Mouse (Mus musculus): ENCODE measurements at regions not wholly inside any gene's neighbourhood (a gene's known extent, or its start where the extent isn't known, plus 50 kb on each side); places are given as distances from the start of the nearest gene placed in this dataset.
"Not testable (repeated sequence)": the region's sequence is repeated elsewhere in the genome, so short reads cannot be mapped to it uniquely, and the experiment has no call there.

DNA sequence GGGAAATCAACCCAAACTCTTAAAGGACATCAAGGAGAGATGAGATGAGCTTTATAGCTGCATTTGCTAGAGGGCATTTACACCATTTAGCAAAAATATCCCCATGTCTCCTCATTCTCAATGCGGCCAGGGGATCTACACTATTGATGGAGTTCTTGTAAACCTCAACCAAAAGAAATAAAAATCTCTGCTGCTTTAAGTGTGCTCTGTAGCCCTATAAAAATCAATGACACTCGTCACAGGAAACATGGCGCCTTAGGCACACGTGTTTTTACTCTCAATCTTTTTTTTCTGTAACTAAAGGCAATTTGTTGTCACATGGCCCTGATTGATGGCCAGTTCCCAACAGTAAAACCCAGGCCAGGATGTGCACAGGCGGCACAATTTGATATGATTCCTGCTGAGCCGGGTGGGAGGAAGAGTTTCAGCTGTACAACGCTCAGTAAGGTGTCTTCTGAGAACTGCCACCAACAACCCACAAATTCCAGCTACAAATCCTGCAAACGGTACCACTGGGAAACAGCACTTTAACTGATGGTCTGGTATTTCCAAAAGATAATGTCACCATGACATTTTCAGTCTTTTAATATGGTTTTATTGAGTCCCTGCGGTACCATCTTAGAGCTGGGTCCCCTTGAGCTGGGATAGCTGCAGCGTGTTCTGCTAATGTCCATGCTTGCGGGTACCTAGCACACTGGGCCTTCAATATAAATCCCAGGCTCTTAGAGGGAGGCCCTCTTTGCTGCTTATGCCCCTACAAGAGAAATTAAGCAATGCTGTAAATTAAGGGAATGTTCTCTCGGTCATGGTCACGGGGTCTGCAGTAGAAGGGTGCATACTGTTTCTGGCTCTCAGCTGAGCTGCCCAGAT is 78.8 kb downstream of the Tpbg start:
- intact Hi-C loops (cut with DNase I) = no loop called here
- DNase-seq (ENCODE audit: low spot score) = no peak

DNA sequence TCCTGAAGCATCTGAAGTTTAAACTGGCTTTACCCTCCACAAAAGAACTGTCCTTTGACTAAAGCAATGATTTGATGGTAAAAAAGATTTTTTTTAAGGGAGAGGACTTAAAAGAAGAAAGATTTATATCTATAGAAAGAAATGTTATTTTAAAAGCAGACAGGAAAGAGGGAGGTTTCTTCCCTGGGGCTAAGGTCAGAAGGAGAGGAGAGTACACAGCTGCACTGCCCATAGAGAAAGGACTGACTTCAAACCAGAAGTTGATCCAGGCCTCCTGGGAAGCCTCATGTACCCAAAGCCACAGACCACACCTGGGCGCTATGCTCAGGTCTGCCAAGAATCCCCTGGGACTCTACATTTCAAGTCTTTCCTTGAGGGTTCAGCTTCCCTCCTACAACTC is 83.1 kb downstream of the Tpbg start:
- DNase-seq (ENCODE audit: low spot score) = no peak
- intact Hi-C loops (cut with DNase I) = no loop called here

DNA sequence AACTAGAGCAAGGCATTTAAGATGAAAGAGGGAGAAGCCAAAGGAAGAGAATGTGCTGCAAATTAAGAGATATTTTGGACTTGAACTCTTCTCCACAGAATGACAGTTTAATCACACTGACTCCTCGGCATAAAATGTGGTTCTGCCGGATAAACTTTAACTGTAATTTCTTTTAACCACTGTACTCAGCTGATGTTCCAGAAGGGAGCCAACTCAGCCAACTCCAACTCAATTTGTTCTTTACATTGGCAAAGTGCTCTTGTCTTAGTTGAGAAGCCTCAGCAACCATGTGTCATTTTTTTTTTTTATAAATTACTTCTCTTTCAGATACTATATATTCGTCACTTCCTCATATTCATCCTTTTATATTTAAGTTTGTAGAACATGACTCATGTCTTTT is 90.0 kb downstream of the Tpbg start:
- intact Hi-C loops (cut with DNase I) = no loop called here
- DNase-seq (ENCODE audit: low spot score) = no peak

DNA sequence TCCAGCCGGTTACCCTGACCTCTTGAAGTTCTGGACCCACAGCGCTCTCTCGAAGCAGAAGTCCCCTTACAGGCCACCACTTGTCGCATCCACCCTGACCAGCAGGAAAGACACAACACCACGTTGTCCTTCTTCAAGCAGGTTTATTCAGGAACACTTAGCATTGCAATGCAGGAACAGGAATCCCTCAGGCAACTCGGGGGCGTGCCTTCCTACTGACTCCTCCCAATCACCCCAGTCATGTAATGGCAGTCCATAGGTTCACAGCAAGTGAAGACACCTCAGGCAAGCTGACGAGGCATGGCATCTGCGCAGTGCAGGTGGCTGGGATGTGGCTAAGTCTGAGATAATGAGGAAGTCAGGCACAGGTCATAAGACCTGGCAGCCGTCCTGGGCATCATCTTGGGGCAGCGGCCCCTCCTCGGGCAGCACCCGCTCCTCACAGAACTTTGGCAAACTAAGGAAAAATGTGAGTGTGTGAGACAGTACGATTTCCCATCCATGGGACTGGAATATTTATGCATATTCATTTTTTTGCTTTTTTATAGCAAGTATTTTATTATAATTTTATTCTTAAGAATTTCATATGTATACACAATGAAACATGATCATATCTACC is 101.0 kb downstream of the Tpbg start:
- DNase-seq (ENCODE audit: low spot score); intact Hi-C loops (cut with DNase I): not testable (repeated sequence)

DNA sequence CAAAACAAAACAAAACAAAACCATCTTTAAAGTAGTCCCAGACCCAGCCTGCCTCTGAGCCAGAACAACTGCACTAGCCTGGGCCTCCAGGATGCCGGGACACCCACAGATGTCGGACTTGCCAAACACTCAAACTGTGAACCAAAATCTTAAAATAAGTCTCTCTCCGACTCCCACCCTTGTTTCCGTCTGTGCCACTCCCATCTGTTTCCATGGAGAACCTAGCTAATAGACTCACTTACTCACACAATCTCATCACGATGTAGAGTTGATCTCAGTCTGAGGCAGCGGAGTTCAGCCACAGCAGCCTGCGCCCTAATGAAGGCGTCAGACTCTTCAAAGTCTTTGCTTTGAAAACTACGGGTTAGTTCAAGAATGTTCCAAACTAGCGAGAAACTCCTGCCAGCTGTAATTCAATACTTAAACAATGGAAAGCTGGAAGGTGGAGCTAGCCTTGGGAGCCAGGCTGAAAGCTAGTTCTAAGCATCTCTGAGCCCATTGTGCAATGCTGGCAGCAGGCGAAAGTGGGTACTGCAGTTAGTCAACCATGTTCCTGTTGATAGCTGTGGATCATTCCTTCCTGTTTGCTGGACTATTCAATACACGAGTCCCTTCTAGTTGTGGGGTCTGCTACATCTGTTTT is 106.4 kb downstream of the Tpbg start:
- no peak for DNase-seq (ENCODE audit: low spot score)
- intact Hi-C loops (cut with DNase I) = no loop called here

DNA sequence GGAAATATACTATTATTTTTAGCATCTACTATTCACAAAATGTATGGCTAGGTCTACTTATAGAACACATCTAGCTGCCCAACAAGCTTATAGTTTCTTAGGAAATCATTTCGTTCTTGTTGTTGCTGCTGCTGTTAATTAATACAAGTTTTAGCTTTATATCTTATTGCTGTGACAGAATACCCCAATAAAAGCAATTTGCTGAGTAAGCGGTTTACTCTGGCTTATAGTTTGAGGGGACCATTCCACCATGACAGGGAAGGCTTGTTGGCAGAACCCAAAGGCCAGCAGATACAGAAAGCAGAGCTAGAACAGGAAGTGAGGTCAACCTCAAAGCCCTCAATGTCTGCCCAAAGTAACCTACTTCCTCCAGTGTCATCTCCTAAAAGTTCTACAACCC is 109.6 kb downstream of the Tpbg start:
- DNase-seq (ENCODE audit: low spot score) = no peak
- intact Hi-C loops (cut with DNase I) = no loop called here

DNA sequence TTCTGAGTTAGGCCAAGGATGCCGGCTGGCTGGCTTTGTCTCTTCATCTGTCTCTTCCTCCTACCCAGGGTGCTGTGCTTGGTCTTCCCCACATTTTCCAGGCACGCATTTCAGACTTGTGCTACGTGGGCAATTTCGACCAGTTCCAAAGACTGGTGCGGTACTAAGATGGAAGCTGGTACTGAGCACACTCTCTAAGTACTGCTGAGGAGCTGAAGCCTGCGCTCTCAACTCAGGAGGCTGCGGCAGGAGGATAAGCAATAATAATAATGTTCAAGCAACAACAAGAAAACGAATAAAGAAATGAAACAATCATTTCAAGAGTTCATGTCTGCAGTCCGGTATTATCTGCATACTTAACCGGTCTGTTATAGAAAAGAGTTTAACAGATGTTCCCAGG is 127.9 kb downstream of the Tpbg start:
- intact Hi-C loops (cut with DNase I) = loop anchor here (2.0 kb wide), 1 partner anchor 15 kb away; no protein-coding TSS in a partner anchor
- no peak for DNase-seq (ENCODE audit: low spot score)

DNA sequence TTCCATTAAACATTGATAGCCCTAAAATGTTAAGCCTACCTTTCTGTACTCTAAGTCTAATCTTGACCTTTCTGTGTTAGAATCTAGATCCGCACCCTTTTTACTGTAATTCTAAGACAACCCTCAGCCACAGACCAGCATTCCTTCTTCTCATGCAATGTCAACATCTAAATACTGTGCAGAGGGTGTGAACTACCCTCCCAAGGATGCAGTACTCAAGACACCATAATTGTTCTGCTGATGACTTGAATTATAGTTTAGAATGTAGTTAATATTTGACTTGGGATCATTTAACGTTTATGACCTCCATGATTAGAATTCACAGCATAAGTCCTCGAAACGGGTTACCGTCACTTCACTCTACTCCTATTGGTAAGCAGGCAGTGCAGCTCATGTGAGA is 139.2 kb downstream of the Tpbg start:
- no peak for DNase-seq (ENCODE audit: low spot score)
- intact Hi-C loops (cut with DNase I) = no loop called here

DNA sequence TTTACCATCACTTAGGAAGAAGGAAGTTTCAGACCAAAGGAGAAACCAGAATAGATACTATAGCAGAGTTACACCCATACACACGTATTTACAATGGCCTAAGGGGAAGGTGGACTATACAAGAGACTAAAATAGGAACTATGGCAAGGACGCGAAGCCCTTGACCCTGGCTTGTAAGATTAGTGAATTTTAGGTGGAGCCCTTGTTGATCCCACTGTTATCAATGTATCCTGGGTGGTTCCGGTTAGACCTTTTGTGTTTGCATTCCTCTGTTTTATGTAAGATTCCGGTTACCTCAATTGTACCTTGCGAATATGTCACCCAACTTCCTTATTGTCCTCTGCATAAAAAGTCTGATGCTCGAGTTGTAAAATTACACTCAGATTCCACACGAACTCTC is 141.3 kb downstream of the Tpbg start:
- DNase-seq (ENCODE audit: low spot score); intact Hi-C loops (cut with DNase I): not testable (repeated sequence)

DNA sequence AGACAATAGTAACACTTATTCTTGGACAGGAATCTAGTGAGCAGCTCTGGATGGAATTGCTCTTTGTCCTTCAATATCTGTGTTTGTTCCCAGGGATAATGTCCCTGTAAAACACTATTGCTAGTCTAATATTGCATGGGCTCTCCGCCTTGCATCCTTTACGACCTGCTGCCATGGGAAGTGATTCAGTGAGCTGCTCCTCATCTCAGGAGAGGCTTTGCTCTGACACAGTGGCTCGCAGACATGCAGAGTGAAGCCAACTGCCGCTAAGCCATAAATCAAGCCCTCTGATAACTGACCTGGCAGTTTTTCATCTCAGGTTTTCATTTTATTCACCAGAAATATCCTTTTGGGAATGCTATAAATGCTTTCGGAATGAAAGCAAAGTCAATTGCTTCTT is 143.5 kb downstream of the Tpbg start:
- intact Hi-C loops (cut with DNase I) = loop anchor here (2.0 kb wide), 1 partner anchor 15 kb away; no protein-coding TSS in a partner anchor
- no peak for DNase-seq (ENCODE audit: low spot score)

DNA sequence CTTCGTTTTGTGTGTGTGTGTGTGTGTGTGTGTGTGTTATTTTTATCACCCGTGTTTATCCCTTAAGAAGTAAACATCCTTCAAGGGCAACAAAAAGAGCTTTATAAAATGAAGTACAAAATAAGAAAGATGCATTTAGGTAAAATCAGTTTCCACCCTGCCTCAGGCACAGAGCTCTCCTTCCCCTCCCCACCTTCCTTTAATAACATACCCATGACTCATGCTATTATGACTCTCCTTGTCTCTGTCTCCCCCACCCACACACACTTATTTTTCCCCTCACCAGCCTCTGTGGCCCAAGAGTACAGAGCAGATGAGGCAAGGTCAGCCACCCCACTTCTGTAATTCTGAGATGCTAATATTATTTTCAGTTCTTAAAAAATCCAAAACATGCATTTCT is 144.0 kb downstream of the Tpbg start:
- intact Hi-C loops (cut with DNase I) = no loop called here
- DNase-seq (ENCODE audit: low spot score) = no peak

DNA sequence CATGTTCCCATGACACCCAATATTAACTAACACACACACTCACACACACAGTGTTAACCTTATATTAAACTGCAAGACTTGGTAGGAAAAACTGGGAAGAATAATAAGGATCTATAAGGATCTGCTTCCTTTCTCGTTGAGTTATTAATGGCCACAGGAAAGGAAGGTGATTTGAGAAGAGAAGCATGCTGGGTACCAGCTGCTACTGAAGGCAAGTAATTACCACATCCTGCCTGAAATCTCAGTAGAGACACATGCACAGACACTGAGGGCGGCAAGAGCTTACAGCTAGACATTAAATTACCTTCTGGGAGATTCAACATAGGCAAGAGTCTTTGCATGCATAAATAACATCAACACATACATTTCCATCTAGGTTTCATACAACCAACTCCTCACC is 160.8 kb downstream of the Tpbg start:
- intact Hi-C loops (cut with DNase I) = no loop called here

DNA sequence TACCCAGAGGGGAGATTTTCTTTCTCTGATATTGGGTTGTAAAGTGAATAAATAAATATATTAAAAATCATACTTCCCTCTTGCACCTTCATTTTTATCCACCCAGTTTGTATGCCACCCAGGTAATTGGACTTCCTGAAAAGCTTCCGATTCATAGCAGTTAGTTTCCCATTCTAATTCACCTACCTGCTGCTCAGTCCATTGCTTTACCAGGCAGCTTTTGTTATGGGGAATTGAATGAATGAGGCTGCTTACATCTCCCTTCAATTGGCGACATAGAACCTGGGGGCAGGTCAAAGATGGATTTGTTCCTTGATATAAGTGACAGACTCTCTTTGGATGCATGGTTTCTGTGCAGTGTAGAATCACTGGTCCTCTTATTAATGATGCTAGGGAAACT is 169.5 kb downstream of the Tpbg start:
- DNase-seq (ENCODE audit: low spot score) = no peak
- intact Hi-C loops (cut with DNase I) = no loop called here

More for the DNA sequence above, 160.8 kb downstream of the Tpbg start:
- DNase-seq (ENCODE audit: low spot score) = no peak

DNA sequence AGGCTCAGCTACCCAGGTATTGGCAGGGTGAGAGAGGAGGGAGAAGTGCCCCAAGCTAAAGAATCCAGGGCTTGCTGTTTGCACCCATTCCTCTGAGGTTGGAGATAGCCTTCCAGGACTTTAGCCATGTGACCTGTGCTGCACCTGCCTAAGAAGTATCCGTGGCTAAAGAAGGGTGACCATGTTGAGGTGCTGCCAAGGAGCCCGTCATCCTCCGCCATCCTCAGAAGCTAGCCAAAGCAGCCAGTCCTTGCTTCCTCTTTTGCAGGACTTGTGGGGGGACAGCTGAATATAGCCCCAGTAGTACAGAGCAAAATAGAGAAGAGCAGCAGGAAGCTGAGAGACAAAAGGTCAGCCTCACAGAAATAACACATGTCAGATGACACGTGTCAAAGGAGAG is 173.7 kb downstream of the Tpbg start:
- no peak for DNase-seq (ENCODE audit: low spot score)

DNA sequence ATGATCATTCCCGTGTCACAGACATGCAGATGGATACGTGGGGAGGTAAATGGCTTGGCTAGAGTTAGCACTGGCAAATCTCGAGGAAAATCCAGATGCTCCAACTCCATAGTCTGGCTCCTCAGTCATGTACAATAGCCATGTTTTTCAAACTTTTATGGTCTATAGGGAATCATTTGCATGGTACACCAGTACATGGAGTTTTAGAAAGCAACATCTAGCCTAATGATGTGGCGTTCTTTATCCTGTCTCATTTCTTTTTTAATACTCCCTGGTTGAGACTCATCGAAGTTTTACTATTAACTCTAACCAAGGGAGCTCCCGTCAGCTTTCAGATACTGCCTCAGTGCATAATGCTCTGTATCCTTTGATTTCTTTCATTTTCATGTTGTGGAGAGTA is 178.0 kb downstream of the Tpbg start:
- DNase-seq (ENCODE audit: low spot score) = no peak
- intact Hi-C loops (cut with DNase I) = no loop called here

More for the DNA sequence above, 173.7 kb downstream of the Tpbg start:
- intact Hi-C loops (cut with DNase I) = no loop called here

DNA sequence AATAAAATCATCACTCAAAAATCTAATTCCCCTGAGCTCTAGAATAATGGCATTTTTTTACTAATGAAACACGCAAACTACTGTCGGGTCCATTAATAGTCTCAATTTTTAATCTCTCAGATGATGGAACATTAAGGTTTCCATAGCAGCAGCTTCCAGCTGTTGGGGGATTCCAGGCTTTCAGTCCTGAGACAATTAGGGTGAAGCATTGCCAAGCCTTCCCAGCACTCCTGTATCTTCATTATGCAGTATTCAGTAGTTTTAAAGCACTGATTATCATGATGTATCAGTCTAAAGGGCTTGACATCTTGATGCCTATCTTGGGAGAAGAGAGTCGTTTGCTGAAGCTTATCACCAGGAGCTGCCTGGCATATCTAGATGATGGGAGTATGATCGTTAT is 178.6 kb downstream of the Tpbg start:
- intact Hi-C loops (cut with DNase I) = no loop called here
- no peak for DNase-seq (ENCODE audit: low spot score)

DNA sequence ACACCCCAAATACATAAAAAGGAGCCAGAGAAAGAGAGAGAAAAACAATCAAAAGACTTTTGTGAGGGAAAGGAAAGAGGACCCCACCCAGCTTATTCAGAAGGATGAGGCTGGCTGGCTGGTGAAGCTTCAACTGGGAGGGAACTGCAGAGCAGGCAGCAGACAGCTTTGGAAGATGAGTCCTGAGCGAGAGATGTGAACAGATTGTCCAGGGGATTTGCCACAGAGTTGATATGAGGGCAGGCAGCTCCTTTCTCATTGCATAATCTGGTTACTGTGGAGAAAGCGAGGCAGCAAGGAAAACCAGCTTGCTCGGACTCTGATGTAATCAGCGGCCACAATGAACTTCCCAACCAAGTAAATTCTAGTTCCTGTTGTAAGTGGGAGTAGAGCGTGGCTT is 188.6 kb downstream of the Tpbg start:
- DNase-seq (ENCODE audit: low spot score) = no peak
- intact Hi-C loops (cut with DNase I) = no loop called here

DNA sequence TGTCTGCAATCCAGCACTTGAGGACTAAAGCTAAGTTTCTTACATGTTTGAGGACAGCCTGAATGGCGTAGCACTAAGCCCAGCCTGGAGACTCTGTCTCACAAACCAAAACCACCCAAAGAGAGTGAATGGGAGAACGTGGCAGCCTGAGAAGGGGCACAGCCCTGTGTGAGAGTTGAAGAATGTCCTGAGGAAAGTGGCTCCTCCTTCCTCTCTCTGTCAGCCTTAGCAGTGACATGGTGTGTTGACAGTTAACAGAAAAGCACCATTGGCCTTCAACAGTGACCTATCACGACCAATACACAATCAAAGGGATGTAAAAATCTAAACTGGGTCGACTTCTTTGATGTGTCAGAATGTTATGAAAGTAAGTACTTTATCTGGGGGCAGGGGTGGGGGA is 201.9 kb downstream of the Tpbg start:
- DNase-seq (ENCODE audit: low spot score) = no peak
- intact Hi-C loops (cut with DNase I) = no loop called here

DNA sequence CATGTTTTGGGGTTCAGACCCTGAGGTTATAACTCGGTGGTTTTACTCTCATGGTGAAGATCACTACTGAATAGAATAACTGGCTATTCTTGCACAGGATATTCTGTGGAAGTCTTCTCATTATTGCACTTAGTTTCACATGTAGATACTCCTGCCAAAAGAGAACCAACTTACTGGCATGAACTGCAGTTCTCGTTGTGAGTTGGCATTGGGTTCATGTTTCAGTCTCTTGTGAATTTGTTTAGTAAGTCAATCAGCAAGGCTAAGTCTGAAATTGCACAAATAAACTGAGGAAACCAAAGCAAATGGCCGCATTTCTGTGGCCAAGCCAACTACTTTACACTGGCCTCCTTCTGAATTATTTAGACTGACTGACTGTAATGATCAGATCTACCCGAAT is 215.9 kb downstream of the Tpbg start:
- intact Hi-C loops (cut with DNase I) = no loop called here
- DNase-seq (ENCODE audit: low spot score) = no peak

DNA sequence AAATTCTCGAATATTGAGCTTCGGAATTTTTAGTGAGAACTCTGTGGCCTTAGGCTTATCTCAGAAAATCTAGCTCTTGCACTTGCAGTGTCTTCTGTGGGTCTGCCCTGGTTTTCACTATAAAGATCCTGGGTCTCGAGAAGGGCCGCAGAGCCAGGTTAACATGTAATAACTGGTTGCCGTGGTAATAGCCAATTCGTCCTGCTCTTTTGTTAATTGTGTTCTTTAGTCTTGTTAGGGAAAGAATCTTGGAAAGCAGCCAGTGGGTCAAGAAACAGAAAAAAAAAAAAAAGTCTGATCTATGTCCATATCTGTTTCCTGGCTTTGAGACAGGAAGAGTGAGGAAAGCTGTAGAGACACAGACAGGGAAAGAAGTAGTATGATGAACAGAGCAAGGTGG is 217.9 kb downstream of the Tpbg start:
- DNase-seq (ENCODE audit: low spot score) = no peak

DNA sequence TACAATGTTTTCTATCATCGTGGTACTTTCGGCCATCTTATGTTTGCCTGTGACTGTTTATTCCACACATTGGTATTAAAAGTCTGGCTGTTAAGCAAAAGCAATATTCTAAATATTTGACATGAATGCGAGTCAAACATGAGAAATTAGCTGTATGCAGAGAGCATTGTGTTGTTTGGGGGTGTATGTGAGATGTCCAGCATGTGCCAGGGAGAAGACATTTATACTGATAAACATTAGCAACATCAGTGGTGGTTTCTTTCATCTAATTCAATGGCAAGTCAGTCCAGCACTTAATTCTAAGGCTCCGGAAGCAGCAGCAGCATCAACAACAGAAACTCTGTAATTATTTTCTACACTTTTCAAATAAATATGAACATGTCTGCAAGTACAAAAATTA is 219.1 kb downstream of the Tpbg start:
- intact Hi-C loops (cut with DNase I) = no loop called here
- no peak for DNase-seq (ENCODE audit: low spot score)

More for the DNA sequence above, 217.9 kb downstream of the Tpbg start:
- intact Hi-C loops (cut with DNase I) = no loop called here

All from heart, postnatal 25 days (tissue).